Mouse (Mus musculus): Measurements from ENCODE around the gene Tfpt. TPM values are rescaled to one million over a fixed set of nuclear protein-coding genes. Genes with fewer than 3 reads are reported as not detected.
"Not testable (repeated sequence)": the region's sequence is repeated elsewhere in the genome, so short reads cannot be mapped to it uniquely, and the experiment has no call there.

Tfpt gene
- polyA plus RNA-seq, 1 experiment from 2014 or later = 29.5 TPM

- Histone ChIP-seq H3K4me2 (replicated peaks) (no peak overlapping the region), H3K27ac (no peak overlapping the region), H3K36me3 (peaks cover under 1% of the 10 kb centered on the region; the same call in 1 of the 2 replicates), H3K9me3 (no peaks in the 10 kb centered on the region), H3K9ac (no peak overlapping the region), H3K27me3 (no peaks in the 10 kb centered on the region), H3K4me1 (peaks cover 9% of the 10 kb centered on the region; the same call in 1 of the 2 replicates), H3K4me3 (no peak overlapping the region)
- WGBS = 81% methylated on average over 3 of the region's 3 CpGs
- ATAC-seq (ENCODE audit: low FRiP score, low read depth) = no peak
These were observed 15.7 kb downstream of the Tfpt start for GRCm38 (mm10) chr7:3614021-3614420.

DNA sequence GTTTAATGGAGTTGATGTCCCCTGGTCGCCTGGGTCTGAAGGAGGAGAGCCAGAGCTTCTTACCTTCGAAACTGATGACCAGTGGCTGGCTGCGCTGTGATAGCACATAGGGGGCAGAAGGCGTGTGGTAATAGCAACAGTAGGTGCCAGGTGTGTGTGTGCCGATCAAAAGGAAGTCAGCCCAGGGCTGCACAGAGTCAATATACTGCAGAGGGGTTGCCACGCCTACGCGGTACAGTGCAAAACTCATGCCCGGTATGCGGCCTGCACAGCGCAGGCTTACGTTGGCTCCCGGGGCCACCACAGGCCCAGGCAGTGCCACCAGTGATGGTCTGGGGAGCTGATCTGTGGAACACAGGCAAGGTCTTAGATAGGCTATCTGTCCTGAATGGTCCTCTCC, 18.7 kb downstream of the Tfpt start:
- H3K4me2 ChIP-seq (replicated peaks) = no peak overlapping the region
- H3K36me3 ChIP-seq = no peaks in the 10 kb centered on the region
- 87% methylated on average over 13 of the region's 13 CpGs for WGBS
- H3K9ac ChIP-seq = no peak overlapping the region
- no peak overlapping the region for H3K27ac ChIP-seq
- H3K9me3 ChIP-seq = no peaks in the 10 kb centered on the region
- H3K27me3 ChIP-seq = no peaks in the 10 kb centered on the region
- no peaks in the 10 kb centered on the region for H3K4me1 ChIP-seq
- H3K4me3 ChIP-seq = no peak overlapping the region
- no peak for ATAC-seq (ENCODE audit: low FRiP score, low read depth)

GRCm38 (mm10) chr7:3610437-3610836, 19.3 kb downstream of the Tfpt start:
- no peak for ATAC-seq (ENCODE audit: low FRiP score, low read depth)
- H3K36me3 ChIP-seq = no peaks in the 10 kb centered on the region
- 84% methylated on average over 3 of the region's 3 CpGs for WGBS
- no peak overlapping the region for H3K4me2 ChIP-seq (replicated peaks)
- H3K9me3 ChIP-seq = no peaks in the 10 kb centered on the region
- no peaks in the 10 kb centered on the region for H3K27me3 ChIP-seq
- H3K4me1 ChIP-seq = no peaks in the 10 kb centered on the region
- H3K9ac ChIP-seq = no peak overlapping the region
- H3K27ac ChIP-seq = no peak overlapping the region
- H3K4me3 ChIP-seq = no peak overlapping the region

DNA sequence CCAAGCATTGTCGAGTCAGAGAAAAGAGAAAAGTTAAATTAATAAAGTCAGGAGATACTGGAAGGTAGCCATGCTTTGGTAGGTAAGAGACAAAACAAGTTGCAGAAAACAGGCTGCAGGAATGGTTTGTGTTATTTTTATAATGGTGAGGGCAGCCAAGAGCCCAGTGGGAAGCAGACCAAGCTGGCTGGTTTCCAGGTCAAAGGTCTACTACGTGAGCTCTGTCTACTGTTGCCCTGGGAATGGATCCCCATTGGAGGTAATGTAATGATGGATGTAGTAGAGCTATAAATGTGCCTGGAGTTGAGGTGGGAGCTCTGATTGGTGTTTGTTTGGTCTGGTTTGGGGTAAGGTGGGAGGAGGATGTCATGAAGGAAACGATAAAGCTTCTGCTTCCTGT, 20.6 kb downstream of the Tfpt start:
- ATAC-seq (ENCODE audit: low FRiP score, low read depth) = no peak
- no peak overlapping the region for H3K4me2 ChIP-seq (replicated peaks)
- no peaks in the 10 kb centered on the region for H3K4me1 ChIP-seq
- 42% methylated on average over 3 of the region's 3 CpGs for WGBS
- H3K9ac ChIP-seq = no peak overlapping the region
- no peaks in the 10 kb centered on the region for H3K36me3 ChIP-seq
- no peak overlapping the region for H3K4me3 ChIP-seq
- H3K9me3 ChIP-seq = no peaks in the 10 kb centered on the region
- H3K27ac ChIP-seq = no peak overlapping the region
- H3K27me3 ChIP-seq = no peaks in the 10 kb centered on the region

GRCm38 (mm10) chr7:3608668-3609067, 21.1 kb downstream of the Tfpt start:
- ATAC-seq (ENCODE audit: low FRiP score, low read depth) = no peak
- Histone ChIP-seq H3K27me3 (no peaks in the 10 kb centered on the region), H3K9ac (no peak overlapping the region), H3K9me3 (no peaks in the 10 kb centered on the region), H3K4me2 (replicated peaks) (no peak overlapping the region), H3K36me3 (no peaks in the 10 kb centered on the region), H3K4me1 (no peaks in the 10 kb centered on the region), H3K4me3 (no peak overlapping the region), H3K27ac (no peak overlapping the region)
- WGBS = 93% methylated on average over 3 of the region's 3 CpGs

DNA sequence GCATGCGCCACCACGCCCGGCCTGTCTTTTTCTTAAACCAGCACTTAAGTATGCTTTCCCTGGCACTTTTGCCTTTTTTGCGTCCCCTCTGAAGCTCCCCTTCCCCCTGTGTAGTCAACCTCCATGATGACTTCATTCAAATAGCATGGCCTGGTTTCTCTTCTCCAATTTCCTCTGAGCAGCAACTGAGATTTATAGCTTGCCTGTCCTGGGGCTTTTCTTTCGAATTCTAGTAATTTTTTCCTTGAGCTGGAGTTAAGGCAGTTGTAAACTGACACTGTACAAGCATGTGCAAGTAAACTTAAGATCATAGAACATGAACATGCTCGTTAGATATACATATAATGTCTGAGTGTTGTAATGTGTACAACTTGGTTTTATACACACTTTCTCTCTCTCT, 22.3 kb downstream of the Tfpt start:
- 69% methylated on average over 6 of the region's 6 CpGs for WGBS
- Histone ChIP-seq H3K36me3 (no peaks in the 10 kb centered on the region), H3K27ac (no peak overlapping the region), H3K9ac (no peak overlapping the region), H3K9me3 (no peaks in the 10 kb centered on the region), H3K4me3 (no peak overlapping the region), H3K4me1 (no peaks in the 10 kb centered on the region), H3K4me2 (replicated peaks) (no peak overlapping the region), H3K27me3 (no peaks in the 10 kb centered on the region)
- ATAC-seq (ENCODE audit: low FRiP score, low read depth) = no peak

GRCm38 (mm10) chr7:3606798-3607197, 22.9 kb downstream of the Tfpt start:
- ATAC-seq (ENCODE audit: low FRiP score, low read depth) = no peak

GRCm38 (mm10) chr7:3601119-3601518, 28.6 kb downstream of the Tfpt start:
- Histone ChIP-seq H3K4me3 (no peak overlapping the region), H3K27me3 (no peaks in the 10 kb centered on the region), H3K27ac (no peak overlapping the region), H3K36me3 (no peaks in the 10 kb centered on the region), H3K4me1 (no peaks in the 10 kb centered on the region), H3K9ac (no peak overlapping the region), H3K9me3 (no peaks in the 10 kb centered on the region), H3K4me2 (replicated peaks) (no peak overlapping the region)
- no peak for ATAC-seq (ENCODE audit: low FRiP score, low read depth)
- WGBS = 15% methylated on average over 4 of the region's 4 CpGs

More at GRCm38 (mm10) chr7:3606798-3607197, 22.9 kb downstream of the Tfpt start:
- no peak overlapping the region for H3K4me2 ChIP-seq (replicated peaks)
- H3K27ac ChIP-seq = no peak overlapping the region
- H3K9ac ChIP-seq = no peak overlapping the region
- no peaks in the 10 kb centered on the region for H3K36me3 ChIP-seq
- no peaks in the 10 kb centered on the region for H3K27me3 ChIP-seq
- no peak overlapping the region for H3K4me3 ChIP-seq
- H3K4me1 ChIP-seq = no peaks in the 10 kb centered on the region
- no peaks in the 10 kb centered on the region for H3K9me3 ChIP-seq
- WGBS = 28% methylated on average over 2 of the region's 2 CpGs

- ATAC-seq (ENCODE audit: low FRiP score, low read depth); H3K9me3 ChIP-seq; H3K9ac ChIP-seq; H3K4me3 ChIP-seq; H3K36me3 ChIP-seq; H3K27ac ChIP-seq; H3K27me3 ChIP-seq; H3K4me2 ChIP-seq (replicated peaks); H3K4me1 ChIP-seq: not testable (repeated sequence)
- WGBS = 47% methylated on average over 1 of the region's 1 CpGs
These were observed 32.0 kb downstream of the Tfpt start for GRCm38 (mm10) chr7:3597755-3598154.

GRCm38 (mm10) chr7:3595146-3595545, 34.6 kb downstream of the Tfpt start:
- H3K36me3 ChIP-seq = no peaks in the 10 kb centered on the region
- no peak overlapping the region for H3K9ac ChIP-seq
- no peaks in the 10 kb centered on the region for H3K27me3 ChIP-seq
- H3K27ac ChIP-seq = no peak overlapping the region
- ATAC-seq (ENCODE audit: low FRiP score, low read depth) = no peak
- H3K4me2 ChIP-seq (replicated peaks) = peak overlapping the region; percentile 17; the same call in 1 of the 2 replicates
- H3K4me3 ChIP-seq = no peak overlapping the region
- no peaks in the 10 kb centered on the region for H3K4me1 ChIP-seq
- H3K9me3 ChIP-seq = no peaks in the 10 kb centered on the region
- 10% methylated on average over 9 of the region's 9 CpGs for WGBS

DNA sequence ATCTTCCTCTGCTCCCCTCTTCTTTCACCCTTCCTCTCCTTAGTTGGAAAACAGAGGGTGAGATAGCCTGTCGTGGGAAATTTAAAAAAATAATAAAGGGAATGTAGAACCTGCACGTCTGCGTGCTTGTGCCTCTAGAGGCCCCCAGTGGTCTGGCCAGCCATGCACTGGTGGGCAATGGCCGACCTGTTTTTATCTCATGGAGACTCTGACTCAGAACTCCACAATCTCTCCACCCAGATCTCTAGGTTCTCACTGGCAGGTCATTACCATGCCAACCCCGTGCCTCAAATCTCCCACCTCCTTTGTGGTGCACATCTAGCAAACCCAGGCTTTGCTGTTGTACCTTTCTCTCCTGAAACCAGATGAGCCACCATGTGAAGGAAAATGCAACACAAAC, 35.0 kb downstream of the Tfpt start:
- no peaks in the 10 kb centered on the region for H3K36me3 ChIP-seq
- no peak for ATAC-seq (ENCODE audit: low FRiP score, low read depth)
- H3K27me3 ChIP-seq = no peaks in the 10 kb centered on the region
- no peaks in the 10 kb centered on the region for H3K4me1 ChIP-seq
- WGBS = 23% methylated on average over 5 of the region's 5 CpGs
- H3K4me3 ChIP-seq = no peak overlapping the region
- H3K9me3 ChIP-seq = no peaks in the 10 kb centered on the region
- H3K9ac ChIP-seq = no peak overlapping the region
- peak overlapping the region; percentile 17; the same call in 1 of the 2 replicates for H3K4me2 ChIP-seq (replicated peaks)
- H3K27ac ChIP-seq = no peak overlapping the region

GRCm38 (mm10) chr7:3593855-3594254, 35.9 kb downstream of the Tfpt start:
- Histone ChIP-seq H3K4me3 (no peak overlapping the region), H3K9me3 (no peaks in the 10 kb centered on the region), H3K4me1 (no peaks in the 10 kb centered on the region), H3K27ac (no peak overlapping the region), H3K27me3 (no peaks in the 10 kb centered on the region), H3K4me2 (replicated peaks) (no peak overlapping the region), H3K36me3 (no peaks in the 10 kb centered on the region), H3K9ac (no peak overlapping the region)
- ATAC-seq (ENCODE audit: low FRiP score, low read depth) = no peak

- H3K36me3 ChIP-seq = no peaks in the 10 kb centered on the region
- H3K27ac ChIP-seq = no peak overlapping the region
- no peak overlapping the region for H3K4me2 ChIP-seq (replicated peaks)
- no peaks in the 10 kb centered on the region for H3K9me3 ChIP-seq
- H3K27me3 ChIP-seq = no peaks in the 10 kb centered on the region
- H3K4me3 ChIP-seq = no peak overlapping the region
- 84% methylated on average over 1 of the region's 1 CpGs for WGBS
- no peak overlapping the region for H3K9ac ChIP-seq
- ATAC-seq (ENCODE audit: low FRiP score, low read depth) = no peak
- no peaks in the 10 kb centered on the region for H3K4me1 ChIP-seq
These were observed 38.2 kb downstream of the Tfpt start for GRCm38 (mm10) chr7:3591534-3591933.
